Mouse (Mus musculus) cerebral cortex, adult 2 months (tissue): ENCODE measurements around the gene Bin2.

Experiments
- WGBS: fragments of 180-500 bp; shearing (Covaris S2); methylation state at CpG from one replicate; pipeline ENCODE4 v1.1.7; 2018; 5-methylcytosine and 5-hydroxymethylcytosine counted together

Gene Bin2

GRCm38 (mm10) chr15:100651610-100652009 is 17.7 kb downstream of the Bin2 start:
- 92% methylated on average over 9 of the region's 9 CpGs for WGBS

- WGBS = 86% methylated on average over 10 of the region's 10 CpGs
Observed at GRCm38 (mm10) chr15:100650111-100650510, 19.2 kb downstream of the Bin2 start.

DNA sequence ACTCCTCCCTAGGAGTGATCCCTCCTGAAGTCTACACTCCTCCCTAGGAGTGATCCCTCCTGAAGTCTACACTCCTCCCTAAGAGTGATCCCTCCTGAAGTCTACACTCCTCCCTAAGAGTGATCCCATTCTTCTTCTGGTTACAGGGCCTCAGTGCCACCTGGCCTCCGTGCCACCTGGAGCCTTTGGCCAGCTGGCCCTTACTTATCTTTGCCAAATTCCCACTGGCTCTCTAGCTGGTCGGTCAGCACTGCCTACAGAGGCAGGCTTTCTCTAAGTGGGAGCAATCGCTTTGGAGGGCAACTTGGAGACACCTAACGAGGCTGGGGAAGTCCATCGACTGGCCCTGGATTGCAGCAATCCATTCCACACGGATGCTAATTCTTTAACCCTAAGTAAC is 23.2 kb downstream of the Bin2 start:
- 79% methylated on average over 6 of the region's 6 CpGs for WGBS

GRCm38 (mm10) chr15:100642451-100642850 is 26.9 kb downstream of the Bin2 start:
- 93% methylated on average over 7 of the region's 7 CpGs for WGBS

- 66% methylated on average over 14 of the region's 16 CpGs for WGBS
Observed at GRCm38 (mm10) chr15:100641226-100641810, 28.0 kb downstream of the Bin2 start.

DNA sequence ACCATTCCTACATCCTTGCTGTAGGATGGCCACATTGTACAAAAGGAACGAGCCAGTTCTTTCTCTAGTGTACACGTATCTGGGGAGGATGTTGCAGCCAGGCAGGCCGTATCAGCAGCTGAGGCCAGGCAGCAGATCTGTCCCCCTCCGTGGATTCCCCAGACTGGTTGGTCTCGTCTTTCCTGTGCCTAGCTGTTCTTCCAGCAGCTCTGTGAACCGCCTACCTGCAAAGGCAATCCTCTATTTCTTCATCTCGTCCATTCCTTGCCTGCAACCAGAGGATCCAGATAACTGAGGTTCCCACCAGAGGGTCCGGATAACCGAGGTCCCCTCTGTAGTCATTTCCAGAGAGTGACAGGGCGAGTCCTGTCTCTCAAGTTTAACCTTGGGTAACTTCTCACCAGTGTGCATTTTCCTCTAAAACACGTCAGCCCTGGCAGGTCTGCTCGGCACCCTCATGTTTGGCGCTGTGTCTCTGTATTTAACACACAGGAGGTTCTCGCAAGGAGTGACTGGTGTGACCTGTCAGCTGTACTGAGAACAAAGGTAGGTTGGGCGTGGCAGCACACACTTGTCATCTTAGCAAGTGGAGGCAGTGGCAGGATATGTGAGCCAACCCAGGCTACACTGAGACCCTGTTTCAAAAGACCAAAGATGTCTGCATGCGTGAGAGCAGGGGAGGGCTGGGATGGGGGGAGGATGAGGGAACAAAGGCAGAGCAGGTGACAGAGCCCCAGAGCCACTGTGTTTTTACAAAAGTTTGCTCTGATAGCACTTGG is 29.2 kb downstream of the Bin2 start:
- 77% methylated on average over 16 of the region's 16 CpGs for WGBS

DNA sequence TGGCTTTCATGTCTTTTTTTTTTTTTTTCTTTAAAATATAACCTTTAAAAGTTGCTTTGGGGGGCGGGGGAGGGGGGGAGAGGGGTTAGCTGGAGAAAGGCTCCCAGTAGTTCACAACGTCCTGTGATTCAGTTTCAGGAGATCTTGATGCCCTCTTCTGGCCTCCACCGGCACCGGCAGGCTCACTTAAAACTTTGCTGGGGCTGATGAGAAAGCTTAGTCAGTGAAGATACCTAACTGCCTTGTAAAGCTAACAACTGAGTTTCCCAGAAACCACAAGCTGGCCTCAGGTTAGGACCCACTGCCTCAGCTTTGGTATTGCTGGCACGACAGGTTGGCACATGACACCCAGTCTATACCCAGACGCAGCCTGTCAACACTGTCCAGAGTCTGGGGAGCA is 31.7 kb downstream of the Bin2 start:
- 27% methylated on average over 6 of the region's 6 CpGs for WGBS

DNA sequence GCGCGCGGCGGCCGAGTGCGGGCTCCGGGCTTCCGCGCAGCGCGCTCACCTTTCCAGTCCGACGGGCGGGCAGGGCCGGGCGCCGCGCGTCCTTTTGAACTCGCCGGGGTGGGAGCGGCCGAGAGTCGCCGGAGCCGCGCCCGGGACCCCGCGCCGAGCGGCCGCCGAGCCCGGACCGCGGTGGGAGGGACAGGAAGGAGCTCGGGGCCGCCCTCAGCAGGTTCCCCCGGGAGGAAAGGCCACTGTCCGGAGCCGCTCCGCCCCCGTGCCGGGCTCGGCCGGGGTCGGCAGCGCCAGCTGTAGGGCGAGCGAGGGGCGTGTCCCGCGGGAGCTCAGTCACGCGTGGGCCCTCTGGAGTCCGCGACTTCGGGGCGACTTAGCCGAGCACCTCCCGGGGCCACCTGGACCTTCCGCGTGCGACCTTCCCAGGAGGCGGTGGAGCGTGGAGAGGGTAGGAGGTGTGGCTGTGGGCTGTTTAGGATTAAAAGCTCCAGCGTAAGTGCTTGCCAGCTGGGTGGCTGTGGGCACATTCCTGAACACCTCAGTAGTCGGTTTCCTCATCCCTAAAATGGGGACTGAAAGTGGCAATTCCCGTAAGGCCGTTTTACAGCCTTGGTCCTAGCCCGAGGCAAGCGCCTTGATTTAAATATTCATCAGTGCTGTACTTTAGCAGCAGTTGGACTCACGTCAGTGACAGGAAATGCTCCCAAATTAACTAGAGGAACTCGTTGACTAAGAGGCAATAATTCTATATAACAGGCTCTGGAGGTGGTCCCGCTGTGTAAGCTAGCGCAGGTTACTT is 32.5 kb downstream of the Bin2 start, which contains the start of gene Smagp:
Gene Smagp, minus strand, starts transcription at position 241 of the 802 bp plus-strand sequence.
- WGBS = under 1% methylated on average over 77 of the region's 77 CpGs

GRCm38 (mm10) chr15:100635851-100636645 is 33.3 kb downstream of the Bin2 start:
- WGBS = 11% methylated on average over 37 of the region's 38 CpGs

GRCm38 (mm10) chr15:100635239-100635638 is 34.1 kb downstream of the Bin2 start:
- WGBS = 21% methylated on average over 9 of the region's 9 CpGs

DNA sequence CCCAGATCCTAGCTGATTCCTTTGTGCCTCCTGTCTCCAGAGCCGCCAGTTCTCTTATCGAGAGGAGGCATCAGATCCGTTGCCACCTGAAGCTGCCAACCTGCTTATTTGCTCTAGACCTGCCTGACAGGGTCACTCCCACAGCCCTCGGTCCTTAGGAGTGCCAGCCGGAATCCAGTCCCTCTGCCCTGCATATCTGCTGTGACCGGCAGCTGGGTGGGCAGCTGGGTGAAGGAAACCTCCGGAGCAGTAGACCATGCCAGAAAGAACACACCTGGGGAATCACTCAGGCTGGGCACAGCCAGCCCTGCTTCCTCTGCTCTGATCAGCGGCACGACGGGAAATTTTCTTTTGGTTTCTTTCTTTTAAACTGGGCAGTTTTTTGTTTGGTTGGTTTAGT is 36.0 kb downstream of the Bin2 start:
- 88% methylated on average over 10 of the region's 10 CpGs for WGBS

- 85% methylated on average over 5 of the region's 5 CpGs for WGBS
Observed at GRCm38 (mm10) chr15:100632323-100632722, 37.0 kb downstream of the Bin2 start.

- 85% methylated on average over 12 of the region's 12 CpGs for WGBS
Observed at GRCm38 (mm10) chr15:100631454-100632170, 37.7 kb downstream of the Bin2 start.

DNA sequence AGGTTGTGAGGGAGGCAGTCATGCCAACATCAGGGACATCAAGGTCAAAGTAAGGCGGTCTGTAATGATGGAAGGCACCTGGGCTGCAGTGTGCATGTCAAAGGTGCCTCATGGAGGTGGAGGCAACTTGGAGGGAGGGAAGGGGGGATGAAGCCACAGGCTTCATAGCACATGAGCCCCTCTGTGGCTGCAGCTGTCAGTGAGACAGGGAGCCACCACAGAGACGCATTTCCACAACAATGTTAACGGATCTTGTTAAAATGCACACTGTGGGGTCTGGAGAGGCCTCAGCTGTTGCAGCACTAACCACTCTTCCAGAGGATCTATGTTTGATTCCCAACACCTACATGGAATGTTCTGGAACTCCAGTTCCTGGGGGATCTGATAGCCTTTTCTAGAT is 39.2 kb downstream of the Bin2 start:
- 91% methylated on average over 3 of the region's 3 CpGs for WGBS

GRCm38 (mm10) chr15:100628797-100629196 is 40.6 kb downstream of the Bin2 start:
- 61% methylated on average over 7 of the region's 7 CpGs for WGBS

DNA sequence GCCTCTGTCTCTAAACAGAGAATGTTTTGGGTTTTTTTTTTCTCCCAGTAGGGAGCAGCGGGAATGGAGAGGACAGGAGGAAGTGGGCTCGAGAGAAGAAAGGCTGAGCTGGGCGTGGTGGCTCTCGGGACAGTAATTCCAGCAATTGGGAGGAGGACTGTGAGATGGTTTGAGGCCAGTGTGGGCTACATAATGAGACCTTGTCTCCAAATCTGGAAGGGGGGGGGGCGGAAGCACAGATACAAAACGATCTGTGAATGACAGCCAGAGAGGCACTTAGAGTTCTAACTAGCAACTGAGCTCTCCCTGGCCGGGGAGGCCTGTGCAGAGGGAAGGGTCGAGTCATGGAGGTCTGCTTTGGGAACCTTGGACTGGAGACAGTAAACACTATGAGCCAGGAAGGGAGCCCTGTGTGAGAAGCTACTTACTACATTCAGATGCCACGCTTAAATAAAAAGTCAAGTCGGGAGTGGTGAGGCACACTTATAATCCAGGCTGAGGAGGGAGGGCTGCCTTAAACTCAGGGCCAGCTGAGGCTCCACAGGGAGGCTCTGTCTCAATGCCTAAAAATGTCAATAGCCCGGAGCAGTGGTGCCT is 41.5 kb downstream of the Bin2 start:
- WGBS = 28% methylated on average over 11 of the region's 11 CpGs

GRCm38 (mm10) chr15:100627287-100627686 is 42.1 kb downstream of the Bin2 start:
- WGBS = 32% methylated on average over 10 of the region's 10 CpGs

DNA sequence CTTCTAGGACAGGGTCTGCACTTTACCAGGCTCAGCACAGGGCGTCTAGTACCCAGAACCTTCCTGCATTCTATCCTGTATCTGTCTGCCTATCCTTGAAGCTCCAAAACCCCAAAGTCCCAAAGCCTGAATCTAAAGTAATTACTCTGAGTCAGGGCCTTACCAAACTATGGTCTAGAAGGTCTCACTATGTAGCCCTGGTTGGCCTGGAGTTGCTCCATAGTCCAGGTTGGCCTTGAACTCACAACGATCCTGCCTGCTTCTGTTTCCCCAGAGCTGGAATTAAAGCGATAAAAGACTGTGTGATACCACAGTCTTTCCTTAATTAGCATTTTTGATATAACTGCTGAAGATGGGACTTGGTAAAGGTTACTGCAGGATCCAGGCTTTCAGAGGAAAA is 44.9 kb downstream of the Bin2 start:
- WGBS = 91% methylated on average over 3 of the region's 3 CpGs

DNA sequence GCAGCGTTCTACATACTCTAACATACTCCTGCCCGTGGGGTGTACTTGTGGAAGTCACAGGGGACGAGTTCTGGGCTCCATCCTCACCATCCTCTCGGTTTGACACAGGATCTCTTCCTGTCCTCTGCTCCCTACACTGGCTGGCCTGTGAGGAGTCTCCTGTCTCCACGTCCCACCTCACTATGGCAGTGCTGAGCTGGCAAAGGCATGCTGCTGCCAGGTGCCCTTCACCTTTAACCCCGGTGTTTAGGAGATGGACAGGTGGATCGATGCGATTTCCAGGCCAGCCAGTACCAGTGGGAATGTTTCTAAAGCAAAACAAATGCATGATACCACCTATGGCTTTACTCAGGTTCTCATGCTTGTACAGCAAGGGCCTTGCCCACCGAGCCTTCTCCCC is 45.6 kb downstream of the Bin2 start:
- WGBS = 93% methylated on average over 9 of the region's 9 CpGs

DNA sequence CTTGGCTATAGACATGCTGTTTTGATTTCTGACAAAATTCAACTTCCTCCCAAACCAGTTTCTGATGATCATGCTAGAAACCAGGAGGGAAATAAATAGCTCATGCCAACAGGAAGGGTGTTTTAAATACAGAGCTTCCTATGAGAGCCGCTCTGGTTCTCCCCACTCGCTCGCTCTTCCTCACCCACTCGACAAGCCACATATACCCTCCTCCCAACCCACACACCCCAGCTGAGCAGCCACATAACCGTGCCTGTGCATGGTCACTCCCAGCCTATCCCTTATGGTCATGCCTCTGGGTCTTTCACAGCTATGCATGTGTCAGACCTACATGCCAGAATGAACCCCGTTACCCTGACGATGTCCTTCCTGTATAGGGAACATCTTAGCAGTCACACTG is 47.2 kb downstream of the Bin2 start:
- WGBS = 43% methylated on average over 7 of the region's 7 CpGs

DNA sequence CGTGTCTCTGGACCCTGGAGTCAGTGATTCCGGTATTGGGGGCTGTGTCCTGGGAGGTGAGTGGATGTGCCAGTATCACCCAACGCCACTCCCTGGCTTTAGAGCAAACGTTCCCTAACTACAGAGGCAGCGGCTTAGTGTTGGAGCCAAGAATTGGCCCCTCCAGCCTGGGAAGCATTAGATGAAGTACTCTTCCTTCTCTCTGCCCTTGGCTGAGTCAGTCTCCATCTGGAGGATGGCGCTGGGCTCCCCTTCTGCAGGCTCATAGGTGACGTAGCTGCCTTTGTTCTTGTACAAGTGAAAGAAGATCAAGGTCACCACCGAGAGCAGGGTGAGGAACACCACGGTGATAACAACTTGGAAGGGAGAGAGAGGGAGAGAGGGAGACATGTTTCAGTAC is 47.7 kb downstream of the Bin2 start:
- WGBS = 45% methylated on average over 9 of the region's 9 CpGs
